Mouse (Mus musculus) B cell, adult 2 months (primary cell): ENCODE results near the gene Aldh1a1.
"Not testable (repeated sequence)": the region's sequence is repeated elsewhere in the genome, so short reads cannot be mapped to it uniquely, and the experiment has no call there.

Source experiments
- DNase-seq, 2 experiments: peaks; one replicate each; pipeline ENCODE4 v3.0.0; 2022

Gene Aldh1a1

GRCm38 (mm10) chr19:20557211-20557610, 64.7 kb downstream of the Aldh1a1 start:
- no peak for DNase-seq

GRCm38 (mm10) chr19:20558069-20558468, 65.6 kb downstream of the Aldh1a1 start:
- no peak for DNase-seq

GRCm38 (mm10) chr19:20558544-20558943, 66.0 kb downstream of the Aldh1a1 start:
- DNase-seq = no peak

GRCm38 (mm10) chr19:20558952-20559351, 66.4 kb downstream of the Aldh1a1 start:
- no peak for DNase-seq

GRCm38 (mm10) chr19:20559952-20560351, 67.4 kb downstream of the Aldh1a1 start:
- no peak for DNase-seq

- DNase-seq = no peak
These were observed 69.9 kb downstream of the Aldh1a1 start for GRCm38 (mm10) chr19:20562396-20562795.

GRCm38 (mm10) chr19:20566294-20566693, 73.8 kb downstream of the Aldh1a1 start:
- no peak for DNase-seq

- no peak for DNase-seq
These were observed 74.5 kb downstream of the Aldh1a1 start for GRCm38 (mm10) chr19:20567039-20567438.

GRCm38 (mm10) chr19:20576984-20577383, 84.5 kb downstream of the Aldh1a1 start:
- DNase-seq = no peak

- no peak for DNase-seq
These were observed 84.9 kb downstream of the Aldh1a1 start for GRCm38 (mm10) chr19:20577429-20577828.

GRCm38 (mm10) chr19:20599951-20600350, 107.4 kb downstream of the Aldh1a1 start:
- DNase-seq = no peak

GRCm38 (mm10) chr19:20601739-20602138, 109.2 kb downstream of the Aldh1a1 start:
- DNase-seq = no peak

- no peak for DNase-seq
These were observed 110.7 kb downstream of the Aldh1a1 start for GRCm38 (mm10) chr19:20603212-20603611.

- DNase-seq = no peak
These were observed 111.4 kb downstream of the Aldh1a1 start for GRCm38 (mm10) chr19:20603866-20604265.

GRCm38 (mm10) chr19:20614252-20614930, 121.9 kb downstream of the Aldh1a1 start:
- DNase-seq = no peak

- no peak for DNase-seq
These were observed 129.9 kb downstream of the Aldh1a1 start for GRCm38 (mm10) chr19:20622434-20622833.

- no peak for DNase-seq
These were observed 130.9 kb downstream of the Aldh1a1 start for GRCm38 (mm10) chr19:20623416-20623815.

GRCm38 (mm10) chr19:20631020-20631419, 138.5 kb downstream of the Aldh1a1 start:
- DNase-seq = no peak

GRCm38 (mm10) chr19:20633876-20634691, 141.6 kb downstream of the Aldh1a1 start:
- DNase-seq = no peak

GRCm38 (mm10) chr19:20644346-20644745, 151.8 kb downstream of the Aldh1a1 start:
- DNase-seq = no peak

- not testable (repeated sequence) for DNase-seq
These were observed 155.0 kb downstream of the Aldh1a1 start for GRCm38 (mm10) chr19:20647496-20647895.

GRCm38 (mm10) chr19:20650008-20650407, 157.5 kb downstream of the Aldh1a1 start:
- DNase-seq = no peak

- DNase-seq = no peak
These were observed 160.7 kb downstream of the Aldh1a1 start for GRCm38 (mm10) chr19:20653082-20653676.
